Mouse (Mus musculus) heart, adult 8-10 months (tissue): ENCODE measurements at regions not wholly inside any gene's neighbourhood (a gene's known extent, or its start where the extent isn't known, plus 50 kb on each side); places are given as distances from the start of the nearest gene placed in this dataset.

Experiments used
- DNase-seq: peaks from one replicate; pipeline ENCODE4 v3.0.0; 2022; ENCODE audit warnings: low spot score

DNA sequence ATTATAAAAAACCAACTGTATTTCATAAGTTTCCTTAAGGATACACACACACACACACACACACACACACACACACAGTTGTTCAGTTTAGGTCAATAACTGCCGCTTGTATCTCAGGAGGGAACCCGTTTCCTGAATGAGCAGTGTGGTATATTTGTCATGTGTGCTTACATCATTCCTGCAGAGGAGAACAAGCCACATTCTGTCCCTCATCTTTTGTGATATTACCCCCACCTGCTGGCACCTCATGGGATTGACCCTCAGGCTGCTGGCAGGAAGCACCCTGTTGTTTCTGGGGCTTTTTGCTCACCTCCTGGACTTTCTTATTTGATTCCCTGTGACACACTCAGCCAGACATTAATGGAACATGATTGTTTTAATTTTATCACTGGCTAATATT is 66.4 kb upstream of the Htr1a start:
- peak; percentile 35 for DNase-seq

DNA sequence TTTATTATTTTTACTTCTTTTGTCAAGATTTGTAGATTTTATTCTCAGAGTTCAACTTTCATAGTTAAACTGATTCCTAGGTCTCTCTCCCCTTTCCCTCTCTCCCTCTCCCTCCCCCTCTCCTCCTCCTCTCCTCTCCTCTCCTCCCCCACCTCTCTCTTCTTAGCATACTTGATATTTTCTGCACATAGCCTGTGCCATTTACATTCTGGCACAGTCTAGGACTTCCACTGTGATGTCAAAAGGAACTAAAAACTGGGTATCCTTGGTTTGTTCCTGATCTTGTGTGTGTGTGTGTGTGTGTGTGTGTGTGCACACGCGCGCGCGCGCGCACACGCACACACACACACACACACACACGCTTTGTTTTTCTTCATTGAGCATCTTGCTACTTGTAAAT is 64.9 kb upstream of the Htr1a start:
- DNase-seq: no peak

DNA sequence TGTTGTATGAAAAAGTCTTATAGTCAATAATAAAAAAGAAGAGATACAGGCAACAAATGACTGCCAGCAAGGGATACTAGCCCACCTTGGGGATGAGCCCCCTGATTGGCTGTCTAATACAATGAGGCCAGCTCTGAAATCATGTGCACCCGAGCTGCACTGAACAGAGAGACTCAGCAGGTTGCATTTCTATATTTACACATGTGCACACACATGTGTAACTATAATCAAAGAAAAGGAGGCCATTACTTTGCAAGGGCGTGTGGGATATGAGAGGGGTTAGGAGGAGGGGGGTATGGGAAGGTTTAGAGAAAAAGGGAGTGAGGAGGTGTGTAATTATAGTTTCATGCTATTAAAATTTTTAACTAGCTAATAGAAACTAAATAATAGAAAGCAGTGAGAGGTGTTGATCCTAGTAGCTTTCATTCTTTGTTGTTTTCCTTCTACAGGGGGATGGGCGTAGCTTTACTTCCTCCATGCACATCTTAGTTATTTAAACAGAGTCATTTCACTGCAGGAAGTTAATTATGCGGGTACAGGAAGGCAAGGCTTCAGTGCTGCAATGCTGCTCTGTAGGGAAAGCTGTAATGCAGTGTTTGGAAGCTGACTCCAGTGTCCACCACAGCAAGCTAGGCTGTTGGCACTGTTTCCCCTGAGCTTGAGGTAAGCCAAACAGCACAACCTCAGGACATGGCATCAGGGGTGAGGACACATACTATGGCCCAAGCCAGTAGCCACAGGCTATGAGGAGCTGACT is 56.2 kb upstream of the Htr1a start:
- DNase-seq: no peak
